9 mouse cellular contexts compared by ENCODE assay signal in genomic region chr19:47820832-47821493, GRCm38 (mm10). TPM values are rescaled to one million over a fixed set of nuclear protein-coding genes. Genes with fewer than 3 reads are reported as not detected.
DNase-seq lines count a peak whose midpoint lies in the region; ATAC-seq and TF ChIP-seq lines count a peak whose summit lies in the region.
"Had no signal": no experiment of that assay in that cellular context is flagged by ENCODE, and none has a peak within 500 bp of the region (broad histone marks: within the 10 kb centered on the region; RNA-seq: fewer than 3 reads in every experiment).

No protein-coding gene starts in this region.

- H3K27me3 ChIP-seq in G1E (ENCODE audit: insufficient read depth, low read length), result no peaks in the 10 kb centered on the region
- H3K27me3 ChIP-seq in embryonic facial prominence, embryonic 15.5 days, result no peaks in the 10 kb centered on the region; the same call in 1 of the 2 replicates

- no peaks in the 10 kb centered on the region for H3K36me3 ChIP-seq in G1E (replicated peaks)
- no peaks in the 10 kb centered on the region for H3K36me3 ChIP-seq in embryonic facial prominence, embryonic 15.5 days
- H3K36me3 ChIP-seq: limb, embryonic 12.5 days had no signal

- 19% methylated on average over 9 of the region's 9 CpGs for WGBS in embryonic facial prominence, embryonic 15.5 days

- H3K9ac ChIP-seq in embryonic facial prominence, embryonic 15.5 days, result no peak overlapping the region
- H3K9ac ChIP-seq: limb, embryonic 12.5 days had no signal

- no peak overlapping the region for H3K4me2 ChIP-seq in embryonic facial prominence, embryonic 15.5 days (replicated peaks)
- H3K4me2 ChIP-seq: limb, embryonic 12.5 days had no signal

- H3K27ac ChIP-seq in embryonic facial prominence, embryonic 15.5 days (replicated peaks), result peak overlapping the region; percentile 6; the same call in 1 of the 2 replicates
- H3K27ac ChIP-seq: limb, embryonic 12.5 days had no signal

- TF ChIP-seq CTCF in G1E (IDR thresholded peaks at IDR 0.05; ENCODE audit: low read depth, low read length), result peak; percentile 84

- intact Hi-C loops in heart, postnatal 14 days (cut with DNase I), result loop anchor here (2.0 to 10.0 kb wide), 2 partner anchors 162 to 466 kb away; no protein-coding TSS in a partner anchor

- no peak overlapping the region for H3K4me3 ChIP-seq in G1E (ENCODE audit: low read depth, low read length)
- no peak overlapping the region for H3K4me3 ChIP-seq in embryonic facial prominence, embryonic 15.5 days (replicated peaks)
- H3K4me3 ChIP-seq: limb, embryonic 12.5 days had no signal

- no peaks in the 10 kb centered on the region for H3K9me3 ChIP-seq in G1E (replicated peaks)
- no peaks in the 10 kb centered on the region for H3K9me3 ChIP-seq in embryonic facial prominence, embryonic 15.5 days (replicated peaks)
- H3K9me3 ChIP-seq: limb, embryonic 12.5 days had no signal

- no peaks in the 10 kb centered on the region for H3K4me1 ChIP-seq in G1E (ENCODE audit: insufficient read depth, low read depth, low read length)
- H3K4me1 ChIP-seq in embryonic facial prominence, embryonic 15.5 days, result peaks cover 12% of the 10 kb centered on the region

- DNase-seq in G1E (ENCODE audit: low spot score), result peak; percentile 55
- peak; percentile 59 for DNase-seq in adrenal gland, postnatal 25 days
- DNase-seq in heart, postnatal 14 days, result peak; percentile 63 to 86
- DNase-seq in layer of hippocampus, postnatal 14 days (ENCODE audit: low spot score in 2 of 2), result peak; percentile 71 to 81
- DNase-seq in right cerebral cortex, adult 18-20 months, result peak; percentile 63
- peak; percentile 49 for DNase-seq in yolk sac, embryonic 10.5 days (ENCODE audit: low spot score)

- ATAC-seq in G1E (ENCODE audit: extremely low read depth, insufficient number of reproducible peaks, low FRiP score, poor library complexity, severe bottlenecking), result no peak
- ATAC-seq in embryonic facial prominence, embryonic 15.5 days (ENCODE audit: insufficient number of reproducible peaks, low FRiP score, low TSS enrichment, low read depth), result no peak
- peak; percentile 68 for ATAC-seq in megakaryocyte, adult 5-6 weeks (ENCODE audit: poor library complexity, severe bottlenecking)

RNA-seq across cellular contexts. Expression of gene Gsto1, which starts 33.8 kb away (rescaled TPM):
- total RNA-seq in G1E (2014; fragmentation: Nextera tagmentation) (33.8 and 39.2 TPM in 2 replicates), G1E (2017) (29.1 and 35.0 TPM in 2 replicates)
- 45.1 and 62.6 TPM in 2 replicates for polyA plus RNA-seq in G1E (2012)
- total RNA-seq in adrenal gland, postnatal 25 days (2021), result 143 and 204 TPM in 2 replicates
- polyA plus RNA-seq in embryonic facial prominence, embryonic 15.5 days (2015; fragmentation: Nextera tagmentation; extraction: Ambion mirVana), result 228 and 237 TPM in 2 replicates
- 100 to 1,000 TPM; 133 to 134 TPM for total RNA-seq in heart, postnatal 14 days (2021)
- total RNA-seq in layer of hippocampus, postnatal 14 days (2021), result 10 to 100 TPM; 74.0 to 77.7 TPM
- 159 and 168 TPM in 2 replicates for total RNA-seq in megakaryocyte, adult 5-6 weeks (2015)
- total RNA-seq in megakaryocyte, adult 5-6 weeks (2017), result 75.9 and 92.0 TPM in 2 replicates

RNA-seq across cellular contexts. Expression of gene Gsto2, which starts 44.4 kb away (rescaled TPM):
- total RNA-seq in G1E (2014; fragmentation: Nextera tagmentation), result 2.6 and 4.7 TPM in 2 replicates
- total RNA-seq in G1E (2017), result 0.58 and 0.76 TPM in 2 replicates
- 0.11 TPM in 1 of 2 replicates, not detected in the other for polyA plus RNA-seq in G1E (2012)
- 1.4 and 2.9 TPM in 2 replicates for total RNA-seq in adrenal gland, postnatal 25 days (2021)
- polyA plus RNA-seq in embryonic facial prominence, embryonic 15.5 days (2015; fragmentation: Nextera tagmentation; extraction: Ambion mirVana), result 1.5 and 1.7 TPM in 2 replicates
- total RNA-seq in heart, postnatal 14 days (2021), result 1 to 10 TPM; 1.6 to 1.7 TPM
- total RNA-seq in layer of hippocampus, postnatal 14 days (2021), result 1 to 10 TPM; 1.8 to 3.0 TPM
- not detected in 2 replicates for total RNA-seq in megakaryocyte, adult 5-6 weeks (2015)
- total RNA-seq in megakaryocyte, adult 5-6 weeks (2017), result not detected in 2 replicates
